Mouse (Mus musculus) T-helper 2 cell (primary cell): Measurements from ENCODE around the gene Grid2ip.

Source experiments
- in situ Hi-C: fragments of 300-600 bp; cut with MboI, MseI; formaldehyde crosslinking; loops from one replicate; pipeline ENCODE4 v1.15.1; 2025; ENCODE audit warnings: high pct_unique_total_duplicates

Gene Grid2ip

GRCm38 (mm10) chr5:143356686-143357388 is at the start of gene Grid2ip:
Gene Grid2ip (plus strand): TSS chr5:143357338.
- in situ Hi-C loops, result no loop called here

GRCm38 (mm10) chr5:143308825-143309224 is 48.3 kb upstream of the Grid2ip start:
- in situ Hi-C loops, result loop anchor here (10.0 kb wide), 1 partner anchor 204 kb away; no protein-coding TSS in a partner anchor

GRCm38 (mm10) chr5:143309916-143310315 is 47.2 kb upstream of the Grid2ip start:
- in situ Hi-C loops, result loop anchor here (5.0 to 10.0 kb wide), 2 partner anchors 205 to 597 kb away; partner anchors contain the start of genes Aimp2 and Pms2

GRCm38 (mm10) chr5:143311886-143312285 is 45.3 kb upstream of the Grid2ip start:
- in situ Hi-C loops, result loop anchor here (5.0 kb wide), 1 partner anchor 595 kb away; the partner anchor contains the start of genes Aimp2 and Pms2

GRCm38 (mm10) chr5:143314183-143314729 is 42.9 kb upstream of the Grid2ip start:
- in situ Hi-C loops, result loop anchor here (5.0 kb wide), 1 partner anchor 593 kb away; the partner anchor contains the start of genes Aimp2 and Pms2

GRCm38 (mm10) chr5:143314730-143315513 is 42.2 kb upstream of the Grid2ip start, which contains the start of gene E130309D02Rik:
Gene E130309D02Rik (minus strand): TSS chr5:143315360.
- in situ Hi-C loops, result loop anchor here (5.0 kb wide), 1 partner anchor 592 kb away; the partner anchor contains the start of genes Aimp2 and Pms2

- in situ Hi-C loops, result no loop called here
Observed at GRCm38 (mm10) chr5:143315514-143315888, 41.6 kb upstream of the Grid2ip start.

GRCm38 (mm10) chr5:143316605-143317287 is 40.4 kb upstream of the Grid2ip start:
- in situ Hi-C loops, result no loop called here

- in situ Hi-C loops, result no loop called here
Observed at GRCm38 (mm10) chr5:143317288-143317610, 39.9 kb upstream of the Grid2ip start.

GRCm38 (mm10) chr5:143328690-143329495 is 28.2 kb upstream of the Grid2ip start, which contains the start of gene Zdhhc4:
Gene Zdhhc4 (minus strand): TSS chr5:143329256.
- in situ Hi-C loops, result no loop called here

GRCm38 (mm10) chr5:143333872-143334271 is 23.3 kb upstream of the Grid2ip start:
- in situ Hi-C loops, result no loop called here

GRCm38 (mm10) chr5:143334418-143335088 is 22.6 kb upstream of the Grid2ip start:
- in situ Hi-C loops, result no loop called here

- in situ Hi-C loops, result no loop called here
Observed at GRCm38 (mm10) chr5:143335089-143335460, 22.1 kb upstream of the Grid2ip start.

- in situ Hi-C loops, result no loop called here
Observed at GRCm38 (mm10) chr5:143336559-143336958, 20.6 kb upstream of the Grid2ip start.

GRCm38 (mm10) chr5:143339603-143340002 is 17.5 kb upstream of the Grid2ip start:
- in situ Hi-C loops, result no loop called here

- in situ Hi-C loops, result no loop called here
Observed at GRCm38 (mm10) chr5:143346367-143346766, 10.8 kb upstream of the Grid2ip start.

- in situ Hi-C loops, result no loop called here
Observed at GRCm38 (mm10) chr5:143356017-143356416, 1.1 kb upstream of the Grid2ip start.

GRCm38 (mm10) chr5:143357564-143357963 is 426 bp downstream of the Grid2ip start:
- in situ Hi-C loops, result no loop called here

GRCm38 (mm10) chr5:143359263-143359662 is 2.1 kb downstream of the Grid2ip start:
- in situ Hi-C loops, result no loop called here

GRCm38 (mm10) chr5:143360000-143360399 is 2.9 kb downstream of the Grid2ip start:
- in situ Hi-C loops, result no loop called here
